Mouse (Mus musculus): ENCODE results near the gene Rab22a. TPM values are rescaled to one million over a fixed set of nuclear protein-coding genes. Genes with fewer than 3 reads are reported as not detected.

The Rab22a gene
- total and polyA plus RNA-seq, 3 experiments: 13.9 to 23.1 (median 15.0) TPM

DNA sequence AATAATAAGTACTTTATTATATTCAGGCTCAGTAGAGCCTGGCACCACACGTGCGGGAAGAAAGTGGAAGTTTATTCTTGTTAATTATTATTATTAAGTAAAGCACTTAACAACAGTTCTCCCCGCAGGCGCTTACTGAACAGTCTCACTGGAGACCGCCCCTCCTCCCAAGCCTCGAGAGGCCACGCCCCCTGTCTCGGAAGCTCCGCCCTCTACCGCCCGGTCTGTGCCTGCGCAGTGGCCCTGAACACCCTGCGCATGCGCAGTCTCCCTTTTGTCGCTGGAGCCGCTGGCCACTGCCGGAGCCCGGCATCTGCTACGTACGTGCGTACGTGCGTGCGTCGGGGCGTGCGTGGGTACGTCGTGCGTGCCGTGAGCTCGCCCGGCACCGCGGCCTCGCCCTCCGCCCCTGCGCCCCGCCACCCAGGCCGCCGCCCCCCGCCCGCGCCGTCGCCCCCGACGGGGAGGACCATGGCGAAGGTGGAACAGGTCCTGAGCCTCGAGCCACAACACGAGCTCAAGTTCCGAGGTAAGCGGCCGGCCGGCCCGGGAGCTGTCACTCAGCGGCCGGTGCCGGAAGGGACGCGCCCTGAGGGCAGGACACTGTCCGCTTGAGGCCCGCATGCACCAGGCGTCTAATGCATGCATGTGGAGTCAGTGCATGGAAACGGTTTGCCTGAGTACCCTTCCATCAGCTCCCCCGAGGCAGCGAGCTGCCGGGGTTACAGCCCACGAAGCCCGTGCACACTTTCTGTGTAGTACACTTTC, 77.8 kb downstream of the Rab22a start, which contains the start of gene Vapb:
Gene Vapb (plus strand): TSS at position 290 of the 768 bp plus-strand sequence.
- ATAC-seq (ENCODE audit: extremely low read depth, insufficient number of reproducible peaks, low FRiP score, poor library complexity, severe bottlenecking) (peak; percentile 89), DNase-seq (ENCODE audit: low spot score) (peak; percentile 91)
- Histone ChIP-seq H3K4me3 (ENCODE audit: low read depth, low read length) (peak within 1 kb of the TSS; percentile 95), H3K9me3 (replicated peaks) (no peaks in the 10 kb centered on the region), H3K36me3 (replicated peaks) (peaks cover 42% of the 10 kb centered on the region), H3K27me3 (ENCODE audit: insufficient read depth, low read length) (peaks cover 11% of the 10 kb centered on the region), H3K4me1 (ENCODE audit: insufficient read depth, low read depth, low read length) (peaks cover 31% of the 10 kb centered on the region)
- TF ChIP-seq TAL1 (conservative IDR thresholded peaks at IDR 0.05; ENCODE audit: low read depth, low read length) (no peak), GATA2 (IDR thresholded peaks at IDR 0.05; ENCODE audit: borderline replicate concordance, low read depth, low read length) (no peak), CTCF (IDR thresholded peaks at IDR 0.05; ENCODE audit: low read depth, low read length) (no peak), POLR2AphosphoS5 (IDR thresholded peaks at IDR 0.05; ENCODE audit: insufficient replicate concordance, low read depth, low read length) (no peak), GATA1 (IDR thresholded peaks at IDR 0.05; ENCODE audit: borderline replicate concordance, low read length) (no peak)

- H3K9me3 ChIP-seq (replicated peaks): no peaks in the 10 kb centered on the region
- TF ChIP-seq TAL1 (conservative IDR thresholded peaks at IDR 0.05; ENCODE audit: low read depth, low read length): no peak
- TF ChIP-seq POLR2AphosphoS5 (IDR thresholded peaks at IDR 0.05; ENCODE audit: insufficient replicate concordance, low read depth, low read length): no peak
- TF ChIP-seq GATA2 (IDR thresholded peaks at IDR 0.05; ENCODE audit: borderline replicate concordance, low read depth, low read length): no peak
- TF ChIP-seq CTCF (IDR thresholded peaks at IDR 0.05; ENCODE audit: low read depth, low read length): no peak
- ATAC-seq (ENCODE audit: extremely low read depth, insufficient number of reproducible peaks, low FRiP score, poor library complexity, severe bottlenecking) (no peak), DNase-seq (ENCODE audit: low spot score) (peak; percentile 25)
- H3K4me3 ChIP-seq (ENCODE audit: low read depth, low read length): peak overlapping the region; percentile 95
- peaks cover 3% of the 10 kb centered on the region; the same call in 1 of the 2 replicates for H3K27me3 ChIP-seq (ENCODE audit: insufficient read depth, low read length)
- H3K4me1 ChIP-seq (ENCODE audit: insufficient read depth, low read depth, low read length): peaks cover 31% of the 10 kb centered on the region
- H3K36me3 ChIP-seq (replicated peaks): peaks cover 48% of the 10 kb centered on the region
These were observed 78.7 kb downstream of the Rab22a start for GRCm38 (mm10) chr2:173738232-173738631.

- TF ChIP-seq GATA1 (IDR thresholded peaks at IDR 0.05; ENCODE audit: borderline replicate concordance, low read length) (no peak), POLR2AphosphoS5 (IDR thresholded peaks at IDR 0.05; ENCODE audit: insufficient replicate concordance, low read depth, low read length) (no peak), GATA2 (IDR thresholded peaks at IDR 0.05; ENCODE audit: borderline replicate concordance, low read depth, low read length) (no peak), CTCF (IDR thresholded peaks at IDR 0.05; ENCODE audit: low read depth, low read length) (no peak), TAL1 (conservative IDR thresholded peaks at IDR 0.05; ENCODE audit: low read depth, low read length) (no peak)
- H3K9me3 ChIP-seq (replicated peaks): no peaks in the 10 kb centered on the region
- no peak for ATAC-seq (ENCODE audit: extremely low read depth, insufficient number of reproducible peaks, low FRiP score, poor library complexity, severe bottlenecking)
- peaks cover 31% of the 10 kb centered on the region for H3K4me1 ChIP-seq (ENCODE audit: insufficient read depth, low read depth, low read length)
- no peak overlapping the region for H3K4me3 ChIP-seq (ENCODE audit: low read depth, low read length)
- no peak for DNase-seq (ENCODE audit: low spot score)
- H3K36me3 ChIP-seq (replicated peaks): peaks cover 55% of the 10 kb centered on the region
- no peaks in the 10 kb centered on the region for H3K27me3 ChIP-seq (ENCODE audit: insufficient read depth, low read length)
These were observed 79.5 kb downstream of the Rab22a start for GRCm38 (mm10) chr2:173739107-173739506.

GRCm38 (mm10) chr2:173742090-173742489, 82.5 kb downstream of the Rab22a start:
- no peak for ATAC-seq (ENCODE audit: extremely low read depth, insufficient number of reproducible peaks, low FRiP score, poor library complexity, severe bottlenecking)
- H3K27me3 ChIP-seq (ENCODE audit: insufficient read depth, low read length): no peaks in the 10 kb centered on the region
- H3K9me3 ChIP-seq (replicated peaks): peaks cover 3% of the 10 kb centered on the region
- H3K36me3 ChIP-seq (replicated peaks): peaks cover 82% of the 10 kb centered on the region
- TF ChIP-seq CTCF (IDR thresholded peaks at IDR 0.05; ENCODE audit: low read depth, low read length) (no peak), TAL1 (conservative IDR thresholded peaks at IDR 0.05; ENCODE audit: low read depth, low read length) (no peak), POLR2AphosphoS5 (IDR thresholded peaks at IDR 0.05; ENCODE audit: insufficient replicate concordance, low read depth, low read length) (no peak), GATA1 (IDR thresholded peaks at IDR 0.05; ENCODE audit: borderline replicate concordance, low read length) (no peak), GATA2 (IDR thresholded peaks at IDR 0.05; ENCODE audit: borderline replicate concordance, low read depth, low read length) (no peak)
- peaks cover 27% of the 10 kb centered on the region for H3K4me1 ChIP-seq (ENCODE audit: insufficient read depth, low read depth, low read length)
- H3K4me3 ChIP-seq (ENCODE audit: low read depth, low read length): no peak overlapping the region
- no peak for DNase-seq (ENCODE audit: low spot score)

GRCm38 (mm10) chr2:173742744-173743143, 83.2 kb downstream of the Rab22a start:
- H3K4me1 ChIP-seq (ENCODE audit: insufficient read depth, low read depth, low read length): peaks cover 27% of the 10 kb centered on the region
- ATAC-seq (ENCODE audit: extremely low read depth, insufficient number of reproducible peaks, low FRiP score, poor library complexity, severe bottlenecking): no peak
- DNase-seq (ENCODE audit: low spot score): no peak
- TF ChIP-seq POLR2AphosphoS5 (IDR thresholded peaks at IDR 0.05; ENCODE audit: insufficient replicate concordance, low read depth, low read length) (no peak), GATA1 (IDR thresholded peaks at IDR 0.05; ENCODE audit: borderline replicate concordance, low read length) (no peak), CTCF (IDR thresholded peaks at IDR 0.05; ENCODE audit: low read depth, low read length) (no peak), TAL1 (conservative IDR thresholded peaks at IDR 0.05; ENCODE audit: low read depth, low read length) (no peak), GATA2 (IDR thresholded peaks at IDR 0.05; ENCODE audit: borderline replicate concordance, low read depth, low read length) (no peak)
- H3K27me3 ChIP-seq (ENCODE audit: insufficient read depth, low read length): no peaks in the 10 kb centered on the region
- no peak overlapping the region for H3K4me3 ChIP-seq (ENCODE audit: low read depth, low read length)
- peaks cover 3% of the 10 kb centered on the region for H3K9me3 ChIP-seq (replicated peaks)
- peaks cover 88% of the 10 kb centered on the region for H3K36me3 ChIP-seq (replicated peaks)

DNA sequence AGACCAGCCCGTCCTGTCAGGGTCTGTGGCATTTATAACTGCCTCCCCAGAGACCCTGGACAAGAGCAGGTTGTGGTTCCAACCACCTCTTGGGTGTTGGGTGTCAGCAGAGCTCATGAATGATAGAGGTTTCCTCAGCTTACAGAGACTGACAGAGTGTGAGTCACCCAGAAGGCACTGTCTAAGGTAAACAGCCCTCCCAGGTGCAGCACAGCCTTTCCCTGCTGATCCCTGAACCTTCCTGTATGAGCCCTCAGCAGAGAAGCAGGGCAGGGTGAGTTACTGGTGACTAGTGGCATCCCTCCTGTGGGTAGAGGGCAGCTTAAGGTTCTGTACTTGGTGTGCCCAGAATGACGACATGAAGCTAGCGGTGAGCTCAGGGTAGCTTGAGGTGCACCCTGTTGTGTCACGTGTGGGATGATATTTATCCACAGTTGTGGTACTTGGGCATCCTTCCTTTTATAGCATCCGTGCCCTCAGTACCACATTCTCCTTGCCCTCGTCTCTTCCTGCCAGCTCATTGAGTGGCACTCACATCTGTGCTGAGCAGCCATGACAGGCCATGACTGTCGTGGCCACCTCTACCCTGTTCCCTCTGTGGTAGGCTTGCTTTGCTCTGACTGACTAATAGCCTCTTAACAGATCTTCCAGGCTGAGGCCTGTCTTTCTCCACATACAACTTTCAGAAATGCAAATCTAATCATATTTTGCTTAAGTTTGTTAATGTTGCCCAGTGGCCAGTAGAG, 84.7 kb downstream of the Rab22a start:
- no peaks in the 10 kb centered on the region for H3K27me3 ChIP-seq (ENCODE audit: insufficient read depth, low read length)
- TF ChIP-seq GATA2 (IDR thresholded peaks at IDR 0.05; ENCODE audit: borderline replicate concordance, low read depth, low read length) (no peak), TAL1 (conservative IDR thresholded peaks at IDR 0.05; ENCODE audit: low read depth, low read length) (no peak), GATA1 (IDR thresholded peaks at IDR 0.05; ENCODE audit: borderline replicate concordance, low read length) (no peak), POLR2AphosphoS5 (IDR thresholded peaks at IDR 0.05; ENCODE audit: insufficient replicate concordance, low read depth, low read length) (no peak), CTCF (IDR thresholded peaks at IDR 0.05; ENCODE audit: low read depth, low read length) (no peak)
- peaks cover 14% of the 10 kb centered on the region for H3K4me1 ChIP-seq (ENCODE audit: insufficient read depth, low read depth, low read length)
- no peak for DNase-seq (ENCODE audit: low spot score)
- peaks cover 3% of the 10 kb centered on the region for H3K9me3 ChIP-seq (replicated peaks)
- H3K36me3 ChIP-seq (replicated peaks): peaks cover 88% of the 10 kb centered on the region
- no peak overlapping the region for H3K4me3 ChIP-seq (ENCODE audit: low read depth, low read length)
- ATAC-seq (ENCODE audit: extremely low read depth, insufficient number of reproducible peaks, low FRiP score, poor library complexity, severe bottlenecking): no peak
